Mouse (Mus musculus) C2C12 (cell line): ENCODE results near the gene Aprt.

Experiments used
- CEBPB ChIP-seq: IDR thresholded peaks from one replicate; pipeline ENCODE4 v1.6.1; 2011; ENCODE audit warnings: low read depth, mild to moderate bottlenecking, control low read depth, moderate library complexity
- CTCF ChIP-seq: IDR thresholded peaks from one replicate; pipeline ENCODE4 v1.5.1; 2011; ENCODE audit not compliant: control insufficient read depth, insufficient read depth, insufficient read length
- MYOG ChIP-seq: IDR thresholded peaks from one replicate; pipeline ENCODE4 v1.6.1; 2011; ENCODE audit not compliant: control insufficient read depth, insufficient read length; ENCODE audit errors: extremely low read depth
- USF1 ChIP-seq: IDR thresholded peaks from one replicate; pipeline ENCODE4 v1.6.1; 2011; ENCODE audit warnings: low read depth, mild to moderate bottlenecking, control low read depth, moderate library complexity

DNA sequence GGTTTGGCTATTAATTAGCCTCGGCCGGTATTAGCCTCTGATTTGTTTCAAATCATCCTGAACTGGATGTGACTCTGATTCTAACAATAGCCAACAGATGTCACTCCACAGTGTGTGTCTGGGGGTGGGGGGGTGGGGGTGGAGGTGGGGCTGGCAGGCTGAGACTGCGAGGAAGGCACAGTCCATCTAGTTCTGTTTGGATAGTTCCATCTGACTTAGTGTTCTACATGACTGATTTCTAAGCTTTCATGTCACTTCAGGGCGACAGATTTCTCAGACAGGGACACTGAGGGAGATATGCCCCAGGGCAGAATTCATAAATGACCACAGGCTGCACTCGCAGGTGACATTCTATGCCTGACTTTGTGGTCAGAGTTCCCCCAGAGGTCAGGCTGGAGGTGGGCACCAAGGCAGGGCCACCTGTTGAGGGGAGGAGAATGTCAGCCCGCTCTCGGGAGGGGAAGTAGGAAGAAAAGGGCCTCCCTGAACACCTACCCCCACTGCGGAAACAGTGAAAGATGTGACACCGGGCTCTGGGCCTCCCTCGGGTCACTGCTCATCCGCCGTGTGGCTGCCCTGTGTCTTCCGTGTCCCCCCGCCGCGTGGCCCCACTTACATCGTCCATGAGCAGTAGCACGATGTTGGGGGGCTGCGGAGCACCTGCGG, 34.0 kb upstream of the Aprt start:
- TF ChIP-seq CEBPB (no peak), CTCF (no peak), MYOG (no peak), USF1 (no peak)
